Mouse (Mus musculus): ENCODE results near the gene Nxnl2. TPM values are rescaled to one million over a fixed set of nuclear protein-coding genes. Genes with fewer than 3 reads are reported as not detected.
A peak's percentile ranks its signal among the peaks of the same experiment; 100 is the strongest.

Gene Nxnl2
- polyA plus RNA-seq, 1 experiment from 2014 or later = 2.2 TPM

- Histone ChIP-seq H3K9me3 (ENCODE audit: control insufficient read depth, low read length) (no peaks in the 10 kb centered on the region), H3K4me2 (ENCODE audit: low read length) (no peak overlapping the region), H3K36me3 (ENCODE audit: control insufficient read depth, insufficient read depth) (peaks cover 11% of the 10 kb centered on the region), H3K27ac (ENCODE audit: low read length) (no peak overlapping the region), H3K9ac (replicated peaks; ENCODE audit: low read depth, low read length) (no peak overlapping the region), H3K4me3 (replicated peaks; ENCODE audit: low read length) (no peak overlapping the region), H3K4me1 (replicated peaks; ENCODE audit: control insufficient read depth, insufficient read depth, low read length) (no peaks in the 10 kb centered on the region), H3K27me3 (replicated peaks; ENCODE audit: control insufficient read depth, insufficient read depth, low read length) (no peaks in the 10 kb centered on the region)
- ATAC-seq = no peak
Observed at GRCm38 (mm10) chr13:51137702-51138031, 33.2 kb upstream of the Nxnl2 start.

- Histone ChIP-seq H3K9ac (replicated peaks; ENCODE audit: low read depth, low read length) (no peak overlapping the region), H3K27ac (ENCODE audit: low read length) (no peak overlapping the region), H3K36me3 (ENCODE audit: control insufficient read depth, insufficient read depth) (peaks cover 14% of the 10 kb centered on the region), H3K9me3 (ENCODE audit: control insufficient read depth, low read length) (no peaks in the 10 kb centered on the region), H3K4me2 (ENCODE audit: low read length) (no peak overlapping the region), H3K4me3 (replicated peaks; ENCODE audit: low read length) (no peak overlapping the region), H3K4me1 (replicated peaks; ENCODE audit: control insufficient read depth, insufficient read depth, low read length) (no peaks in the 10 kb centered on the region), H3K27me3 (replicated peaks; ENCODE audit: control insufficient read depth, insufficient read depth, low read length) (no peaks in the 10 kb centered on the region)
- 66% methylated on average over 1 of the region's 1 CpGs for WGBS
- no peak for ATAC-seq
Observed at GRCm38 (mm10) chr13:51147106-51147505, 23.7 kb upstream of the Nxnl2 start.

- no peak overlapping the region for H3K27ac ChIP-seq (ENCODE audit: low read length)
- ATAC-seq = no peak
- H3K9me3 ChIP-seq (ENCODE audit: control insufficient read depth, low read length) = no peaks in the 10 kb centered on the region
- H3K4me3 ChIP-seq (replicated peaks; ENCODE audit: low read length) = no peak overlapping the region
- no peaks in the 10 kb centered on the region for H3K27me3 ChIP-seq (replicated peaks; ENCODE audit: control insufficient read depth, insufficient read depth, low read length)
- peaks cover 13% of the 10 kb centered on the region for H3K36me3 ChIP-seq (ENCODE audit: control insufficient read depth, insufficient read depth)
- no peak overlapping the region for H3K4me2 ChIP-seq (ENCODE audit: low read length)
- no peaks in the 10 kb centered on the region for H3K4me1 ChIP-seq (replicated peaks; ENCODE audit: control insufficient read depth, insufficient read depth, low read length)
- WGBS = 73% methylated on average over 4 of the region's 4 CpGs
- no peak overlapping the region for H3K9ac ChIP-seq (replicated peaks; ENCODE audit: low read depth, low read length)
Observed at GRCm38 (mm10) chr13:51152966-51153669, 17.7 kb upstream of the Nxnl2 start.

- Histone ChIP-seq H3K27me3 (replicated peaks; ENCODE audit: control insufficient read depth, insufficient read depth, low read length) (no peaks in the 10 kb centered on the region), H3K9me3 (ENCODE audit: control insufficient read depth, low read length) (no peaks in the 10 kb centered on the region), H3K4me1 (replicated peaks; ENCODE audit: control insufficient read depth, insufficient read depth, low read length) (no peaks in the 10 kb centered on the region), H3K4me2 (ENCODE audit: low read length) (no peak overlapping the region), H3K36me3 (ENCODE audit: control insufficient read depth, insufficient read depth) (peaks cover 13% of the 10 kb centered on the region), H3K4me3 (replicated peaks; ENCODE audit: low read length) (no peak overlapping the region), H3K27ac (ENCODE audit: low read length) (no peak overlapping the region), H3K9ac (replicated peaks; ENCODE audit: low read depth, low read length) (no peak overlapping the region)
- 93% methylated on average over 4 of the region's 4 CpGs for WGBS
- no peak for ATAC-seq
Observed at GRCm38 (mm10) chr13:51153670-51154030, 17.2 kb upstream of the Nxnl2 start.

- no peaks in the 10 kb centered on the region for H3K27me3 ChIP-seq (replicated peaks; ENCODE audit: control insufficient read depth, insufficient read depth, low read length)
- 0 out of 2 replicates have a peak, but pooled peaks have one; percentile 31 for ATAC-seq
- H3K4me2 ChIP-seq (ENCODE audit: low read length) = no peak overlapping the region
- peaks cover 8% of the 10 kb centered on the region for H3K36me3 ChIP-seq (ENCODE audit: control insufficient read depth, insufficient read depth)
- no peak overlapping the region for H3K4me3 ChIP-seq (replicated peaks; ENCODE audit: low read length)
- 84% methylated on average over 15 of the region's 15 CpGs for WGBS
- H3K9me3 ChIP-seq (ENCODE audit: control insufficient read depth, low read length) = no peaks in the 10 kb centered on the region
- no peaks in the 10 kb centered on the region for H3K4me1 ChIP-seq (replicated peaks; ENCODE audit: control insufficient read depth, insufficient read depth, low read length)
- no peak overlapping the region for H3K27ac ChIP-seq (ENCODE audit: low read length)
- no peak overlapping the region for H3K9ac ChIP-seq (replicated peaks; ENCODE audit: low read depth, low read length)
Observed at GRCm38 (mm10) chr13:51155178-51156013, 15.4 kb upstream of the Nxnl2 start.

- Histone ChIP-seq H3K9me3 (ENCODE audit: control insufficient read depth, low read length) (no peaks in the 10 kb centered on the region), H3K27ac (ENCODE audit: low read length) (no peak overlapping the region), H3K9ac (replicated peaks; ENCODE audit: low read depth, low read length) (no peak overlapping the region), H3K4me3 (replicated peaks; ENCODE audit: low read length) (no peak overlapping the region), H3K4me1 (replicated peaks; ENCODE audit: control insufficient read depth, insufficient read depth, low read length) (no peaks in the 10 kb centered on the region), H3K36me3 (ENCODE audit: control insufficient read depth, insufficient read depth) (peaks cover 8% of the 10 kb centered on the region; the same call in 1 of the 2 replicates), H3K27me3 (replicated peaks; ENCODE audit: control insufficient read depth, insufficient read depth, low read length) (no peaks in the 10 kb centered on the region), H3K4me2 (ENCODE audit: low read length) (no peak overlapping the region)
- WGBS = 98% methylated on average over 6 of the region's 6 CpGs
- no peak for ATAC-seq
Observed at GRCm38 (mm10) chr13:51156014-51156386, 14.8 kb upstream of the Nxnl2 start.

- Histone ChIP-seq H3K4me3 (replicated peaks; ENCODE audit: low read length) (no peak overlapping the region), H3K36me3 (ENCODE audit: control insufficient read depth, insufficient read depth) (peaks cover 8% of the 10 kb centered on the region; the same call in 1 of the 2 replicates), H3K27me3 (replicated peaks; ENCODE audit: control insufficient read depth, insufficient read depth, low read length) (no peaks in the 10 kb centered on the region), H3K27ac (ENCODE audit: low read length) (no peak overlapping the region), H3K4me2 (ENCODE audit: low read length) (no peak overlapping the region), H3K9ac (replicated peaks; ENCODE audit: low read depth, low read length) (no peak overlapping the region), H3K4me1 (replicated peaks; ENCODE audit: control insufficient read depth, insufficient read depth, low read length) (0 out of 2 replicates have a peak, but pooled peaks cover 3% of the 10 kb centered on the region), H3K9me3 (ENCODE audit: control insufficient read depth, low read length) (no peaks in the 10 kb centered on the region)
- no peak for ATAC-seq
- 90% methylated on average over 3 of the region's 3 CpGs for WGBS
Observed at GRCm38 (mm10) chr13:51157291-51157690, 13.5 kb upstream of the Nxnl2 start.

- no peak for ATAC-seq
- Histone ChIP-seq H3K36me3 (ENCODE audit: control insufficient read depth, insufficient read depth) (no peaks in the 10 kb centered on the region), H3K27ac (ENCODE audit: low read length) (no peak overlapping the region), H3K9ac (replicated peaks; ENCODE audit: low read depth, low read length) (no peak overlapping the region), H3K9me3 (ENCODE audit: control insufficient read depth, low read length) (no peaks in the 10 kb centered on the region), H3K4me3 (replicated peaks; ENCODE audit: low read length) (no peak overlapping the region), H3K4me2 (ENCODE audit: low read length) (no peak overlapping the region), H3K4me1 (replicated peaks; ENCODE audit: control insufficient read depth, insufficient read depth, low read length) (0 out of 2 replicates have a peak, but pooled peaks cover 3% of the 10 kb centered on the region), H3K27me3 (replicated peaks; ENCODE audit: control insufficient read depth, insufficient read depth, low read length) (no peaks in the 10 kb centered on the region)
- WGBS = 89% methylated on average over 2 of the region's 2 CpGs
Observed at GRCm38 (mm10) chr13:51161672-51162071, 9.2 kb upstream of the Nxnl2 start.

- 0 out of 2 replicates have a peak, but pooled peaks cover 3% of the 10 kb centered on the region for H3K4me1 ChIP-seq (replicated peaks; ENCODE audit: control insufficient read depth, insufficient read depth, low read length)
- WGBS = 89% methylated on average over 6 of the region's 6 CpGs
- no peak overlapping the region for H3K4me3 ChIP-seq (replicated peaks; ENCODE audit: low read length)
- H3K9me3 ChIP-seq (ENCODE audit: control insufficient read depth, low read length) = no peaks in the 10 kb centered on the region
- no peak overlapping the region for H3K4me2 ChIP-seq (ENCODE audit: low read length)
- H3K27ac ChIP-seq (ENCODE audit: low read length) = no peak overlapping the region
- ATAC-seq = no peak
- H3K27me3 ChIP-seq (replicated peaks; ENCODE audit: control insufficient read depth, insufficient read depth, low read length) = no peaks in the 10 kb centered on the region
- H3K36me3 ChIP-seq (ENCODE audit: control insufficient read depth, insufficient read depth) = no peaks in the 10 kb centered on the region
- H3K9ac ChIP-seq (replicated peaks; ENCODE audit: low read depth, low read length) = no peak overlapping the region
Observed at GRCm38 (mm10) chr13:51162246-51162645, 8.6 kb upstream of the Nxnl2 start.

All from forebrain, embryonic 16.5 days (tissue).